Mouse (Mus musculus): ENCODE results near the gene Sdr39u1. TPM values are rescaled to one million over a fixed set of nuclear protein-coding genes. Genes with fewer than 3 reads are reported as not detected.

Gene Sdr39u1
- polyA plus RNA-seq, 1 experiment from 2014 or later, result 159 TPM

- Histone ChIP-seq H3K27me3 (no peaks in the 10 kb centered on the region), H3K9ac (no peak overlapping the region), H3K4me2 (no peak overlapping the region), H3K27ac (replicated peaks) (no peak overlapping the region), H3K4me3 (no peak overlapping the region), H3K36me3 (peaks cover 73% of the 10 kb centered on the region), H3K4me1 (replicated peaks) (peaks cover 4% of the 10 kb centered on the region), H3K9me3 (no peaks in the 10 kb centered on the region)
- ATAC-seq (ENCODE audit: low FRiP score, low read depth), result no peak
- 90% methylated on average over 14 of the region's 14 CpGs for WGBS
Observed at GRCm38 (mm10) chr14:55868230-55869026, 31.7 kb downstream of the Sdr39u1 start.

DNA sequence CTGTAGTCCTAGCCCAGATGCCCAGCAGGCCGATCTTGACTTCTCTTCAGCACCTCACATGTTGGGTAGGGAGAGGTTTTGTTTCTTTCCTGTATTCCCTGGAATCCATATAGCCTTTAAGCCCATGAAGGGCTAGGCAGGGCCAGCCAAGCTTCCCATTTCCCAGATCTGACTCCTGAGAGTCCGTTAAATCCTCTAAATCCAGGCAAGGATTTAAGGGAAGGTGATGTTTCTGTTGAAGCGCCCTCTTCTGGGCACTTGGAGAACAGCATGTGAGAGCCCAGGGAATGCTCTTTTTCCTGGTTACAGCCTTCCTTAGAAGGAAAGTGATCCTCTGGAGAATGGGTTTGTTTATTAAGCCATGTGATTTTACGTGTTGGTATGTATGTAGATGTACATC, 33.1 kb downstream of the Sdr39u1 start:
- no peaks in the 10 kb centered on the region for H3K9me3 ChIP-seq
- H3K4me1 ChIP-seq (replicated peaks), result peaks cover 1% of the 10 kb centered on the region
- 35% methylated on average over 4 of the region's 4 CpGs for WGBS
- no peak overlapping the region for H3K4me3 ChIP-seq
- H3K27ac ChIP-seq (replicated peaks), result no peak overlapping the region
- no peak overlapping the region for H3K4me2 ChIP-seq
- peaks cover 70% of the 10 kb centered on the region for H3K36me3 ChIP-seq
- H3K27me3 ChIP-seq, result no peaks in the 10 kb centered on the region
- ATAC-seq (ENCODE audit: low FRiP score, low read depth), result no peak
- no peak overlapping the region for H3K9ac ChIP-seq

GRCm38 (mm10) chr14:55863773-55864172, 36.3 kb downstream of the Sdr39u1 start:
- Histone ChIP-seq H3K4me1 (replicated peaks) (peaks cover 18% of the 10 kb centered on the region), H3K4me3 (no peak overlapping the region), H3K36me3 (peaks cover 41% of the 10 kb centered on the region), H3K27me3 (no peaks in the 10 kb centered on the region), H3K27ac (replicated peaks) (no peak overlapping the region), H3K9ac (no peak overlapping the region), H3K4me2 (no peak overlapping the region), H3K9me3 (no peaks in the 10 kb centered on the region)
- WGBS, result 27% methylated on average over 7 of the region's 7 CpGs
- ATAC-seq (ENCODE audit: low FRiP score, low read depth), result peak; percentile 51; the same call in 1 of the 2 replicates

GRCm38 (mm10) chr14:55862970-55863369, 37.1 kb downstream of the Sdr39u1 start:
- no peak for ATAC-seq (ENCODE audit: low FRiP score, low read depth)
- H3K9me3 ChIP-seq, result no peaks in the 10 kb centered on the region
- no peak overlapping the region for H3K4me3 ChIP-seq
- H3K27me3 ChIP-seq, result no peaks in the 10 kb centered on the region
- H3K9ac ChIP-seq, result no peak overlapping the region
- H3K27ac ChIP-seq (replicated peaks), result no peak overlapping the region
- H3K36me3 ChIP-seq, result peaks cover 32% of the 10 kb centered on the region
- H3K4me2 ChIP-seq, result no peak overlapping the region
- H3K4me1 ChIP-seq (replicated peaks), result peaks cover 23% of the 10 kb centered on the region
- WGBS, result 95% methylated on average over 10 of the region's 10 CpGs

GRCm38 (mm10) chr14:55862186-55862585, 37.9 kb downstream of the Sdr39u1 start:
- no peaks in the 10 kb centered on the region for H3K9me3 ChIP-seq
- H3K27me3 ChIP-seq, result no peaks in the 10 kb centered on the region
- H3K36me3 ChIP-seq, result peaks cover 28% of the 10 kb centered on the region
- H3K9ac ChIP-seq, result no peak overlapping the region
- no peak overlapping the region for H3K27ac ChIP-seq (replicated peaks)
- H3K4me2 ChIP-seq, result no peak overlapping the region
- H3K4me1 ChIP-seq (replicated peaks), result peaks cover 31% of the 10 kb centered on the region
- no peak for ATAC-seq (ENCODE audit: low FRiP score, low read depth)
- 86% methylated on average over 6 of the region's 6 CpGs for WGBS
- H3K4me3 ChIP-seq, result no peak overlapping the region

DNA sequence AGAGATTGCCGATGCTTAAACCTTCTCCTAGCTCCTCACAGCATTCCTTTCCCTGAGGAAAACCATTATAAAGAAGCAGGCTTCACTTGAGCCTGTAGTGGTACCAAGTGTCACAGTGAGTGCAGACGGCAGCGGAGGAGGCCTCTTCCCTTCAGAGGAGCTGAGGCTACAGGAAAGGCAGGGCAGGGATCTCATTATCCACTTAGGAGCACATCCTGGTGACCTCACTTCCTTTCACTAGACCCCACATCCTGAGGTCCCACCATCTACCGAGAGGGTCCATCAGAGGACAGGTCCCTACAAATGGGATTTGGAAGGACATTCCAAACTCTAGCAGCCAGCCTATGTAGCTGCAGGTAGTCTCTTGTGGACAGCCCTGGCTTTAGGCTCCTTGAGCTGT, 42.5 kb downstream of the Sdr39u1 start:
- ATAC-seq (ENCODE audit: low FRiP score, low read depth), result no peak
- Histone ChIP-seq H3K4me3 (no peak overlapping the region), H3K27me3 (no peaks in the 10 kb centered on the region), H3K9me3 (no peaks in the 10 kb centered on the region), H3K4me1 (replicated peaks) (peaks cover 71% of the 10 kb centered on the region), H3K36me3 (no peaks in the 10 kb centered on the region), H3K27ac (replicated peaks) (no peak overlapping the region), H3K4me2 (peak overlapping the region; percentile 80), H3K9ac (no peak overlapping the region)
- WGBS, result 68% methylated on average over 4 of the region's 4 CpGs

DNA sequence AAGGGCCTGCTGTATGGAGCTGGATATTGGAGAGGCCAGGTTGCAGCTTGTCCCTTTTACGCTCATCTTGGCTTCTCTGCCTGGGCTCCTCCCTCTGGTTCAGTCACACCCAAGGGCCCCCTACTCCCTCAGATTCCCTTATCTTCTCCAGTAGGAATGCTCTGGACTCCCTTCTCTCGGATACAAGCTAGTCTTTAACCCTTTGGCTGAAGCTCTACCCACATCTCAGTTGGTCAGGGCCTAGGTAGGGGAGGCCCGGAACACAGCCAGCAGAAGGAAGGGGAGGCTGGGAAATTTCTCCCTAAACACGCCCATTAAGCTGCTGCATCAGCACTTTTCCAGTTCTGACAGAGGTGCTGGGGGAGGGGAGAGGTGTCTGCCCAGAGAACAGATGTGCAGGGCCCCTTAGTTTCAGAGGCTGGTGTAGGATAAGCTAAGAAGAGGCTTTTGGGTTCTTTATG, 45.0 kb downstream of the Sdr39u1 start:
- 0% methylated on average over 4 of the region's 4 CpGs for WGBS
- Histone ChIP-seq H3K36me3 (no peaks in the 10 kb centered on the region), H3K4me3 (peak overlapping the region; percentile 82), H3K4me1 (replicated peaks) (peaks cover 59% of the 10 kb centered on the region), H3K27ac (replicated peaks) (peak overlapping the region; percentile 90), H3K9me3 (no peaks in the 10 kb centered on the region), H3K4me2 (peak overlapping the region; percentile 80), H3K9ac (peak overlapping the region; percentile 73), H3K27me3 (no peaks in the 10 kb centered on the region)
- peak; percentile 17; the same call in 1 of the 2 replicates for ATAC-seq (ENCODE audit: low FRiP score, low read depth)

GRCm38 (mm10) chr14:55854406-55855100, 45.5 kb downstream of the Sdr39u1 start:
- H3K27ac ChIP-seq (replicated peaks), result peak overlapping the region; percentile 90
- no peaks in the 10 kb centered on the region for H3K27me3 ChIP-seq
- ATAC-seq (ENCODE audit: low FRiP score, low read depth), result peak; percentile 30; the same call in 1 of the 2 replicates
- H3K4me3 ChIP-seq, result peak overlapping the region; percentile 82
- no peaks in the 10 kb centered on the region for H3K36me3 ChIP-seq
- no peaks in the 10 kb centered on the region for H3K9me3 ChIP-seq
- WGBS, result under 1% methylated on average over 9 of the region's 9 CpGs
- peak overlapping the region; percentile 80 for H3K4me2 ChIP-seq
- H3K4me1 ChIP-seq (replicated peaks), result peaks cover 59% of the 10 kb centered on the region
- H3K9ac ChIP-seq, result peak overlapping the region; percentile 73

GRCm38 (mm10) chr14:55853621-55854285, 46.3 kb downstream of the Sdr39u1 start, which contains the start of gene Nynrin:
Nynrin (plus strand) TSS chr14:55854010.
- WGBS, result under 1% methylated on average over 28 of the region's 33 CpGs
- H3K27me3 ChIP-seq, result no peaks in the 10 kb centered on the region

GRCm38 (mm10) chr14:55852646-55853551, 47.2 kb downstream of the Sdr39u1 start:
- WGBS, result 6% methylated on average over 11 of the region's 11 CpGs

More at GRCm38 (mm10) chr14:55853621-55854285, 46.3 kb downstream of the Sdr39u1 start, which contains the start of gene Nynrin:
- Histone ChIP-seq H3K4me3 (peak within 1 kb of the TSS; percentile 82), H3K27ac (replicated peaks) (peak within 1 kb of the TSS; percentile 90), H3K36me3 (no peaks in the 10 kb centered on the region), H3K9ac (peak within 1 kb of the TSS; percentile 73), H3K4me2 (peak within 1 kb of the TSS; percentile 80), H3K9me3 (no peaks in the 10 kb centered on the region), H3K4me1 (replicated peaks) (peaks cover 53% of the 10 kb centered on the region)
- peak; percentile 81 for ATAC-seq (ENCODE audit: low FRiP score, low read depth)

DNA sequence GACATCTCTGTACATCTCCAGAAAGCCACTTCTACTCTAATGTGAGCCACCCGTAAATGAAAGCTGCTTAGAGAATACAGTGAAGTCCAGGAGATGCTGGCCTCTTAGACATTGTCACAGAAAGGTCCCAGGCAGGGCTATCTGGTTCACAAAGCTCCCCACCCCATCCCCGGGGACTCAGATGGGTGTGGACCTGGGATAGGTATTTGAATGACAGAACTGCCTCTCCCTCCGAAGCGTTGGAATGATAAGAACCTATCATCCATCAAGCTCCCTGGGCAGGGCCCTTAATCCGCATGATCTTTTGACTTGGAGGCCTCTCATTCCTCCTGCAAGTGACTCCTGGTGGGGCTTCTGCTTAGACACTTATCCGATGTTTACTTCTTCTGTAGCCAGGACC, 49.2 kb downstream of the Sdr39u1 start:
- Histone ChIP-seq H3K9ac (no peak overlapping the region), H3K4me1 (replicated peaks) (peaks cover 27% of the 10 kb centered on the region), H3K27ac (replicated peaks) (no peak overlapping the region), H3K4me2 (no peak overlapping the region), H3K36me3 (no peaks in the 10 kb centered on the region), H3K27me3 (no peaks in the 10 kb centered on the region), H3K4me3 (no peak overlapping the region), H3K9me3 (no peaks in the 10 kb centered on the region)
- no peak for ATAC-seq (ENCODE audit: low FRiP score, low read depth)
- 70% methylated on average over 6 of the region's 6 CpGs for WGBS

More at GRCm38 (mm10) chr14:55852646-55853551, 47.2 kb downstream of the Sdr39u1 start:
- no peaks in the 10 kb centered on the region for H3K9me3 ChIP-seq
- peak overlapping the region; percentile 73; the same call in 1 of the 2 replicates for H3K9ac ChIP-seq
- ATAC-seq (ENCODE audit: low FRiP score, low read depth), result peak; percentile 78
- H3K4me2 ChIP-seq, result peak overlapping the region; percentile 80
- peak overlapping the region; percentile 82 for H3K4me3 ChIP-seq
- H3K36me3 ChIP-seq, result no peaks in the 10 kb centered on the region
- H3K27me3 ChIP-seq, result no peaks in the 10 kb centered on the region
- H3K4me1 ChIP-seq (replicated peaks), result peaks cover 47% of the 10 kb centered on the region
- H3K27ac ChIP-seq (replicated peaks), result peak overlapping the region; percentile 90

All from hindbrain, embryonic 15.5 days (tissue).